Mouse (Mus musculus) heart, adult 2 months (tissue): Measurements from ENCODE around the gene Mcam. TPM values are rescaled to one million over a fixed set of nuclear protein-coding genes. Genes with fewer than 3 reads are reported as not detected.

Source experiments
- DNase-seq, 2 experiments: peaks; one replicate each; pipeline ENCODE4 v3.0.0; 2021
- H3K27ac ChIP-seq: fragments of 200-600 bp; 2 replicates; pipeline ENCODE4 v1.8.1; 2022
- H3K27me3 ChIP-seq: fragments of 200-500 bp; 2 replicates; pipeline ENCODE4 v1.6.1; 2012; ENCODE audit warnings: mild to moderate bottlenecking, low read length, inconsistent platforms, mixed read lengths; ENCODE audit not compliant: control insufficient read depth, insufficient read depth
- H3K36me3 ChIP-seq: fragments of 200-500 bp; 2 replicates; pipeline ENCODE4 v1.6.1; 2012; ENCODE audit warnings: low read length, inconsistent platforms; ENCODE audit not compliant: control insufficient read depth, insufficient read depth
- H3K4me1 ChIP-seq: fragments of 200-500 bp; 2 replicates; pipeline ENCODE4 v1.6.1; 2011; ENCODE audit warnings: low read length; ENCODE audit not compliant: control insufficient read depth, insufficient read depth
- H3K4me3 ChIP-seq: fragments of 200-600 bp; 2 replicates; pipeline ENCODE4 v1.8.1; 2022
- H3K79me2 ChIP-seq: fragments of 200-500 bp; replicated peaks from 2 replicates; pipeline ENCODE4 v1.6.1; 2012; ENCODE audit warnings: mild to moderate bottlenecking, inconsistent platforms, low read length, moderate library complexity, mixed read lengths; ENCODE audit not compliant: control insufficient read depth, insufficient read depth
- H3K9ac ChIP-seq: fragments of 200-500 bp; 2 replicates; pipeline ENCODE4 v1.6.1; 2012; ENCODE audit warnings: low read depth, mild to moderate bottlenecking, control low read depth, inconsistent platforms, low read length, mixed read lengths
- CTCF ChIP-seq: fragments of 200-600 bp; IDR thresholded peaks from 2 replicates; pipeline ENCODE4 v1.8.1; 2022; ENCODE audit warnings: antibody characterized with exemption, mild to moderate bottlenecking, moderate library complexity
- EP300 ChIP-seq: fragments of 200-500 bp; IDR thresholded peaks from 2 replicates; pipeline ENCODE4 v1.6.1; 2011; ENCODE audit warnings: low read depth, low read length, control low read depth; ENCODE audit not compliant: insufficient read depth
- POLR2A ChIP-seq: fragments of 200-500 bp; IDR thresholded peaks from 2 replicates; pipeline ENCODE4 v1.6.1; 2011; ENCODE audit warnings: mild to moderate bottlenecking, low read depth, low read length, control low read depth; ENCODE audit not compliant: insufficient read depth
- WGBS: fragments of 180-500 bp; shearing (Covaris S2); methylation state at CpG from one replicate; pipeline ENCODE4 v1.1.7; 2018; 5-methylcytosine and 5-hydroxymethylcytosine counted together
- intact Hi-C: fragments of 180-260 bp; cut with DNase I; formaldehyde crosslinking; loops from one replicate; pipeline ENCODE4 v1.15.1; 2025
- polyA plus RNA-seq: library from polyadenylated mRNA; depleted of rRNA; stranded (reverse); fragments of >200 nt; gene quantifications from 2 replicates; pipeline ENCODE4 v1.2.3, GENCODE M21; 2012
- total RNA-seq, 2 experiments: library from RNA; stranded (reverse); gene quantifications; 2 replicates each; pipeline ENCODE4 v1.2.3; 2021

The Mcam gene
- total and polyA plus RNA-seq, 3 experiments, result 31.6 to 49.8 (median 32.5) TPM

DNA sequence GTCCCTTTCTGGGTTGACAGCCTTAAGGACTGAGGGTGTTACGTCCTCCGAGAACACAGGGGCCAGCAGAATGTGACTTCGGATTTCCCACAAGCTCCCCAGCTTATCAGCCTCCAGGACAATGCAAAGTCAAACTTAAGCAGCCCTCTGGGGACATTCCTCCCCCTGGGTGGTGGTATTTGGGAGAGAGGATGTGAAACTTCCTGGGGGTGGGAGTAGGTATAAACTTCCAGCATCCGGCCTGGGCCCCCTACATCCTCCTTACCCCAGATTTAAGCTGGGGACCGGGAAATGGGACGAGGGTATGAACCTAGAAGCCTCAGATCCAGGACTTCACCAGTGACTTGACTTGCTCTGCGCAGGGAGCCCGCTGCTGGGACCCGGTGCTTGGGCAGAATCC lies 4.6 kb upstream of the Mcam start:
- 4% methylated on average over 9 of the region's 9 CpGs for WGBS
- intact Hi-C loops, result loop anchor here (5.0 kb wide), 2 partner anchors 118 to 228 kb away; no protein-coding TSS in a partner anchor
- Histone ChIP-seq H3K4me3 (peak overlapping the region; percentile 59), H3K36me3 (no peaks in the 10 kb centered on the region), H3K79me2 (no peaks in the 10 kb centered on the region), H3K4me1 (peaks cover 14% of the 10 kb centered on the region), H3K27me3 (no peaks in the 10 kb centered on the region), H3K9ac (peak overlapping the region; percentile 75), H3K27ac (peak overlapping the region; percentile 99)
- no peak for DNase-seq
- TF ChIP-seq POLR2A (no peak), CTCF (no peak), EP300 (no peak)

GRCm38 (mm10) chr9:44130034-44130433 lies 4.2 kb upstream of the Mcam start:
- Histone ChIP-seq H3K27ac (peak overlapping the region; percentile 99), H3K36me3 (no peaks in the 10 kb centered on the region), H3K4me3 (peak overlapping the region; percentile 59), H3K9ac (peak overlapping the region; percentile 75), H3K79me2 (no peaks in the 10 kb centered on the region), H3K27me3 (no peaks in the 10 kb centered on the region), H3K4me1 (peaks cover 14% of the 10 kb centered on the region)
- TF ChIP-seq EP300 (peak; percentile 66; the same call in 1 of the 2 replicates), CTCF (no peak), POLR2A (peak; percentile 67)
- intact Hi-C loops, result no loop called here
- WGBS, result under 1% methylated on average over 27 of the region's 27 CpGs
- DNase-seq, result peak; percentile 86 to 91

DNA sequence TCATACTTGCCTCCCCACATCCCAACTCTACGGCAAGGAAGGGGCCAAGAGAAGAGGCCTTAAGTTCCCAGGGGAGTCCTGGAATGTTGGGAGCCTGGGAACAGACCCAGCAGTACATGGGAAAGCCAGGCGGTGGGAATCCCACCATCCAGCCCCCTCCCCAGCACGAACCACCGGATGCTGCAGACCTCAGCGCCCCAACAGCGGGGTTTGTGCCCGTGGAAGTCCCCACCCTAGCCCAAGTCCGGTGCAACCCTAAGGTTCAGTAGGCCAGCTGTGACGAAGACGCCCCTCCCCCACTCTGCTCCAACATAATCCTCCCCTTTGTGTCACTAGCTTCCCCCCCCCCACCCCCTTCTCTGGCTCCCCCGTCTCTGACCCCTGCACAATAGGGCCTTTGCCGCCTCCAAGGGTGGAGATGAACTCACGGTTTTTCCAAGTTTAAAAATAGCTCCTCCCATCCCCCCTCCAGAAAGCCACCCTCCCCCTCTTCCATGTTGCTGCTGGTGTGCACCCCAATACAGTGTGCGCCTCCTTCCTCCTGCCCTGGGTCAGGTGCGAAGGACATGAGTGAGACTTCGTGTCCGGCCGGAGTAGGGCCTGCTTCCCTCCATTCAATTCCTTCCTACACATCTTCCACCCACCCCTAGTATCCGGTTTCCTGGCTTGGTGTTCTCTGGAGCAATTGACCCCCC lies 3.5 kb upstream of the Mcam start:
- intact Hi-C loops, result no loop called here
- TF ChIP-seq EP300 (peak; percentile 38; the same call in 1 of the 2 replicates), POLR2A (0 out of 2 replicates have a peak, but pooled peaks have one; percentile 34), CTCF (no peak)
- peak overlapping the region; percentile 99 for H3K27ac ChIP-seq
- WGBS, result 26% methylated on average over 19 of the region's 19 CpGs
- H3K27me3 ChIP-seq, result no peaks in the 10 kb centered on the region
- H3K9ac ChIP-seq, result peak overlapping the region; percentile 63
- H3K36me3 ChIP-seq, result no peaks in the 10 kb centered on the region
- peak overlapping the region; percentile 59 for H3K4me3 ChIP-seq
- peak; percentile 62 to 66 for DNase-seq
- H3K79me2 ChIP-seq, result no peaks in the 10 kb centered on the region
- H3K4me1 ChIP-seq, result peaks cover 17% of the 10 kb centered on the region

GRCm38 (mm10) chr9:44131276-44131590 lies 3.0 kb upstream of the Mcam start:
- intact Hi-C loops, result no loop called here
- WGBS, result 40% methylated on average over 7 of the region's 7 CpGs
- no peak for TF ChIP-seq POLR2A
- TF ChIP-seq EP300, result no peak
- TF ChIP-seq CTCF, result no peak
- no peak overlapping the region for H3K9ac ChIP-seq
- no peaks in the 10 kb centered on the region for H3K36me3 ChIP-seq
- H3K27me3 ChIP-seq, result no peaks in the 10 kb centered on the region
- peaks cover 17% of the 10 kb centered on the region for H3K4me1 ChIP-seq
- no peak overlapping the region for H3K4me3 ChIP-seq
- H3K79me2 ChIP-seq, result no peaks in the 10 kb centered on the region
- DNase-seq, result no peak
- H3K27ac ChIP-seq, result peak overlapping the region; percentile 99

GRCm38 (mm10) chr9:44132200-44132599 lies 2.1 kb upstream of the Mcam start:
- no peak for TF ChIP-seq POLR2A
- TF ChIP-seq CTCF, result no peak
- TF ChIP-seq EP300, result no peak
- Histone ChIP-seq H3K27me3 (no peaks in the 10 kb centered on the region), H3K79me2 (no peaks in the 10 kb centered on the region), H3K9ac (no peak overlapping the region), H3K4me1 (peaks cover 15% of the 10 kb centered on the region), H3K27ac (peak overlapping the region; percentile 99), H3K36me3 (no peaks in the 10 kb centered on the region), H3K4me3 (no peak overlapping the region)
- no peak for DNase-seq
- intact Hi-C loops, result no loop called here
- WGBS, result 56% methylated on average over 5 of the region's 5 CpGs

- 18% methylated on average over 2 of the region's 2 CpGs for WGBS
- no peak for DNase-seq
- peak overlapping the region; percentile 71 for H3K4me3 ChIP-seq
Measured at GRCm38 (mm10) chr9:44133287-44133686, 982 bp upstream of the Mcam start.

More at GRCm38 (mm10) chr9:44133287-44133686, 982 bp upstream of the Mcam start:
- intact Hi-C loops, result no loop called here
- no peaks in the 10 kb centered on the region for H3K36me3 ChIP-seq
- H3K4me1 ChIP-seq, result peaks cover 11% of the 10 kb centered on the region
- H3K27ac ChIP-seq, result peak overlapping the region; percentile 99
- no peak for TF ChIP-seq CTCF
- no peak for TF ChIP-seq EP300
- TF ChIP-seq POLR2A, result no peak
- no peaks in the 10 kb centered on the region for H3K27me3 ChIP-seq
- H3K79me2 ChIP-seq, result no peaks in the 10 kb centered on the region
- H3K9ac ChIP-seq, result peak overlapping the region; percentile 1
